Mouse (Mus musculus): ENCODE measurements around the gene Wdr59.

DNA sequence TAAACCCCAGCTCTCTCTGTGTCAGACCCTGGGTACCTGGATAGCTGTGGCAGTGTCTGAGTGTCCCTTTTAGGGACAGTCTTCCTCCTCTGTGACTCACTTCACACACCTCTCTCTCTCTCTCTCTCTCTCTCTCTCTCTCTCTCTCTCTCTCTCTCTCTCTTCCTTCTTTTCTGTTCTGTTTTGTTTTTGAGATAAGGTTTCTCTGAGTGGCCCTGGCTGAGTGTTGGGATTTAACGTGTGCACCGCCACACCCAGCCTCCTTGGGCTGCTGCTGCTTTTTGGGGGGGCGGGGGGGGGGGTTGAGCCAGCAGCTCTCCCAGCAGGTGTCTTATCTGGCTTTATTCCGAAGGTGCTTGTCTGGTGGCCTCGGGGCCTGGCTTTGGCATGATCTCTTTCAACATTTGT lies 43.9 kb upstream of the Wdr59 start:
- TF ChIP-seq CTCF (IDR thresholded peaks at IDR 0.05; ENCODE audit: insufficient read depth, low read length) (no peak), POLR2A (IDR thresholded peaks at IDR 0.05; ENCODE audit: borderline replicate concordance, extremely low read depth, low read depth, low read length) (no peak)
